Mouse (Mus musculus) frontal cortex, postnatal 36 days (tissue): Measurements from ENCODE around the gene Slc1a7.

Experiments used
- DNase-seq, 2 experiments: peaks; one replicate each; pipeline ENCODE4 v3.0.0; 2022; ENCODE audit warnings: low spot score in 2 of 2

Gene Slc1a7

DNA sequence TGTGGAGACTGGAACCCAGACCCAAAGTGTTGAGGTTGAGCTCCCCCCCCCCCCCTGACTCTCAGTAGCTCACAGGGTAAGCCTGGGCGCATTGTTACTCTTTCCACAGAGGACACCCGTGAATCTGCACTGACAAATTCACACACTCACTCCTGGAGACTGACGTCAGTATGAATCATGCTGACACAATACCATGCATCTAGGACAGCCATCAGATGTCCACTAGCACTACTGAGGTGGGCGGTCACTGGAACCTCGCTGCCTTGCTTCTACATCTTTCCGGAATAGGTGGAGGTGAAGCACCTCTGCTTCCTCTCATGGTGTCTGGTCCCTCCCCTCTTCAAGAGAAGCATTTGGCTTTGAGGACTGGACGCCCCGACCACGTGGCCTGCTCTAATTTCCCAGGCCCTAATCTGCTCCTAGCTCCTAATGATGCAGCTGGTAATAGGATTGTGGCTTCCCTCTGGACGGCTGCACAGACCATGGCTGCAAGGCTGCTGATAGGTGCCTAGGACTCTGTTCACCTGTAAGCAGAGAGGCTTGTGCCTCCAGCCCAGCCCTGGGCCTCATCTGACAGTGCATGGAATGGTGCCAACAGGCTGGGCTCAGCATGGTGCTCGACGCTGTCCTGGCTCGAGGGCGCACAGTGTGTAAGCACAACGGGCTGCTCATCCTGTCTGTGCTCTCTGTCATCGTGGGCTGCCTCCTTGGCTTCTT is at the start of gene Slc1a7:
Slc1a7 (plus strand) TSS at position 367 of the 717 bp plus-strand sequence.
- no peak for DNase-seq

DNA sequence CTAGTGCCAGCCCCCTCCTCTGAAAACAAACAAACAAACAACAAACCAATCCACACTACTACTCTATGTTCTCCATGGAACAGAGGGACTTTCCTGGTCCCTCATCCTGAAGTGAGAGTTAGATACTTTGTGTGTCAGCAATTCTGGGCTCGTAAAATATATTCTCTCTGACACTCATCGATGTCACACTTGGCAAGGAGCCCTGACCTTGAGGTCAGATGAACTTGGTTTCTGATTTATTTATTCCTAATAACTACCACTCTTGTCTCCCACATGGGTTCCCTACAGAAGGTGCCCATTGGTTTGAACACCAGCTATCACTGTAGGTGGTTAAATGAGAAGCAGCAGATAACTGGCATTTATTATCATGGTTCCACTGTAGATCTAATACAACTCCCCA is 47.8 kb upstream of the Slc1a7 start:
- no peak for DNase-seq

DNA sequence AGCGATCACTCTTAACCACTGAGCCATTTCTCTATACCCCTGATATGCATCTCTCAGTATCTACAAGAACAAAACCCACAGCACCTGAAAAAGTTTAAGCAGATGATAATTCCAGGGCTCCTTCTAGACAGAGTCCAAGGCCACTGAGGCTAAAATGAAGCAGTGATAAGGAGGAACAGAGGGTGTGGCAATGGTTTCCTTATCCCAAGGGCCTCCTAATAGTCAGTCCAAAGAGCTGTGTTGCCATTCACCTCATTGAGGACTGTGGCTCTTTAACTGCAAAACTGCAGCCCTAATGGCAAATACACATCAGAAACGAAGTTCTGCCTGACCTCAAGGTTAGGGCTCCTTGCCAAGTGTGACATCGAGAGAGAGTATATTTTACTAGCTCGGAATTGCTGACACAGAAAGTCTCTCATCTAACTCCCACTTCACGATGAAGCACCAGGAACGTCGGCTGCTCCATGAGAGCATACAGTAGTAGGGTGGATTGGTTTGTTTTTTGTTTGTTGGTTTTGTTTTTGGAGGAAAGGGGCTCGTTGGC is 46.9 kb upstream of the Slc1a7 start:
- DNase-seq = no peak

DNA sequence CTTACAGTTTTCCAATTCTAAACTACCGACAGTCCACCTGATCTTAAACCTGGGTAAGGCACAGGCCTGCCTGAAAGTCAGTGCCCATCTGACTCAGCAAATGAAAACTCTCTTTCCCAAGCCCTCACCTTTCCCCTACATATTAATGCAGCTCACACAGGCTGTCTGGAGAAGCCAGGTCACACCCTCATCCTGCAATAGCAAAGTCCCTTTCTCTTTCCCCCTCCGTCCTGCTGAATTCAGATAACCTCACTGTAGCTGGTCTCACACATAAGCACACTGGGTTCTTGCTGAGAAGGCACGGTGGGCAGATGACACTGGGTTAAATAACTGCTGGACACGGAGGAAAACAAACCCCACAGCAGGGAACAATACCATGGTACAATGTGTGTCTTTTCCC is 46.2 kb upstream of the Slc1a7 start:
- no peak for DNase-seq

DNA sequence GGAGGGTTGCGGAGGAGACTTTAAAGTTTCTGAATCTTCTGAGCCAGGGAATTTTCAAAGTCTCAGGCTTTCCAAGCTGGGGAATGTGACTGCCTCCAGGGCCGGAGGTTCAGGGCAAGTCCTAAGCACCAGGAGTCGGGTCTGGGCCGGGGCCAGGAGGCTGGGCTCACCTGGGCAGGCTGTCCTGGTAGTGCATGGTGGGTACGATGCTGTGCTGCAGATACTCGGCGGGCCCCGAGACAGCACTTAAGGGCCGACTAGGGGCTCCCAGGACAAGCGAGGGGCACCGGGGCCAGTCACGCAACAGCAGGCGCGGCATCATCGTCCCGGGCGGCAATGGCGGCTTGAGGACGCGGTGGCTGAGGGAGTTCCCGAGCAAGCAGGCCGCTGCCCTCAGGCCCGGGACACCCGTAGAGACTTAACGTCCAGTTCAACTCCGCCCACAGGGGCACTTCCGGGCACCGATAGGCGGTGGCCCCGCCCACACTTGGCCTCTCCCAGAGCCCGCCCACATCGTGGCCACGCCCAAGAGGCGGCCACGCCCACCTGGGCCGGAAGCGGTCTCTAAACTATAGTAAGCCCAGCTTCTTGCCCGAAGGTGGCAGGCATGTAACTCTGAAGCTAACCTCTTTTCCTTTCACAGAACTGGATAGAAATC is 44.9 kb upstream of the Slc1a7 start, which contains the start of gene Cpt2:
Cpt2 (minus strand) TSS at position 466 of the 658 bp plus-strand sequence.
- peak; percentile 66 to 74 for DNase-seq

DNA sequence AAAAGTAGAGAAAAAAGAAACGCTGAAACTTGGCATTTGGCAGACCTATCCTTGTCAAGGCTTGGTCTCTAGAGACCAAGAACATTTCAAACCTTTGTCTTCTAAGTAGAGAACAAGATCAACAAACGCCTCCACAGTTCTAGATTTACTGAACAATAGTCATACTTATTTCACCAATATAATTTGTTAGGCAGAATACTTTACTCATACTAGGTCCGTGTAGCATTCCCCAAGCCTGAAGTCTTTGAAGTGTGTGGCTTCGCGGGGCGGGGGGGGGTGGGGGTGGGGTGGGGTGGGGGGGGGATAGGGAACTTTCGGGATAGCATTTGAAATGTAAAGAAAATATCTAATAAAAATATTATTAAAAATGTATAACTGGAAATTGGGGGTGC is 44.3 kb upstream of the Slc1a7 start:
- DNase-seq = no peak

DNA sequence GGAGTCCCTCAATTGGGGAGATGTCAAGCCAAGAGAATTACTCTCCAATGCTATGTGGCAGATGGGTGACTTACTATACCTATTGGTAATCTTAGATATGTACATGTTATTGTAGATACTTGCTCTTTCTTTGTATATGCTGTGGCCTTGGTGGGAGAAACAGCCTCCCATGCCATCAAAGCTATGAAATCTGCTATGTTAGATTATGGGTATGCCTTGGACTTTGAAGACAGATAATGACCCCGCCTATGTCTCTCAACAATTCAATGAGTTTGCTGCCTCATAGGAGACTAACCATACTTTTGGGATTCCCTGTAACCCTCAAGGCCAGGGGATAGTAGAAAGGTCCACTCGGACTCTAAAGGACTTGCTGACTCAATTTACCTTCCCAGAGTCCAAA is 39.9 kb upstream of the Slc1a7 start:
- DNase-seq = no peak

DNA sequence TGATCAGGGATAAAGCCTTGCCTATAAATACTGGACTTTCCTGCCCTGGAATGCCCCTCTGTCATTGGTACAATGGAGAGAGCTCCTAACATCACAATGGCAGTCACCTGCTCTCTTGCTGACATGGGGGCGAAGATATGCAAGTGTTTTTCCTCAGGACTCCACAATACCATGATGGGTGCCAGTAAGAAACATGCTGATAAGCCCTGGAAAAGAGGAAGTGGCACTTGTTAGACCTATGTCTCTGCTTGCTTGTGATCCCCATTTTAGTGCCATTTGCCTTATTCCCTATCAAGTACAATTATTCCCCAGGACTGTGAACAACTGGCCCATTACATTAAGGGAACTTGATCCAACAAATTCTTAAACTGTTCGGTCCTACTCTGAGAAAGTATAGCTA is 39.4 kb upstream of the Slc1a7 start:
- DNase-seq = no peak

DNA sequence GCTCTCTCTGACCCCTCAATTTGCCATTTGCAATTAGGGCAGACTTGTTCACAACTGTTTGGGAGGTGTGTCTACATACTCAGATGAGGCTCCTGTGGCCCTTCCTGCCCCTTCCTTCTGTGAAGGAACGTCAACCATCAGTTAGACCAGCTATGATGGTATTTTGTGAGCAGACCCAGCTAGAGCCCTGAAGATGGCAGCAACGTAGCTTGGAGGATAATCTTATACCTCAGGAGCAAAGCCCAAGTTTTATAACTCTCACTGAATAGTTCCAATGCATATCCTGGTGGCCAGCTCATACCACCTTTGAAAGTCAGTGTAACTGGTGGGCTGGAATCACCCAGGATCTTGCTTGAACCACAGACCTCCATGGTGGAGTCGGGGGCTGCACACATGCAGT is 36.7 kb upstream of the Slc1a7 start:
- DNase-seq = no peak

- DNase-seq = no peak
Measured at GRCm38 (mm10) chr4:107933239-107933638, 34.9 kb upstream of the Slc1a7 start.

- DNase-seq = no peak
Measured at GRCm38 (mm10) chr4:107935254-107935653, 32.9 kb upstream of the Slc1a7 start.

DNA sequence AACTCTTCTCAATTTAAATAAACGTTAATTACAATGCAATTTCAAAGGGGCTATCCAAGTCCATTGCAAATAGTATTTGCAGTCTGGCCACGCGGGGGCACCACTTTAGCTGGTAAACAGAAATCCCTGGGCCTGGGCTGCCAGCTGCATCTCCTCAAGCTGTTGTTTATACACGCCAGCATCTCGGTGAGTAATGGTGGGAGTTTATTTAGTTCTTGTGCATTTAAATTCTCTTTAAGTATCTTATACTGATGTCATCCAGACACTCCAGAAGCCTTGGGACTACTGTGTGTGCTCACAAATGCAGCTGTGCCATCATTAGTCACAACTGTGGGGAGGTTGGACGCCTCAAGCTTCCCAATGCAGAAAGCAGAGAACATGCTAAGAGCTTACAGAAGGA is 30.8 kb upstream of the Slc1a7 start:
- DNase-seq = peak; percentile 45 to 67

- DNase-seq = no peak
Measured at GRCm38 (mm10) chr4:107938124-107938523, 30.0 kb upstream of the Slc1a7 start.

- no peak for DNase-seq
Measured at GRCm38 (mm10) chr4:107942741-107943140, 25.4 kb upstream of the Slc1a7 start.

DNA sequence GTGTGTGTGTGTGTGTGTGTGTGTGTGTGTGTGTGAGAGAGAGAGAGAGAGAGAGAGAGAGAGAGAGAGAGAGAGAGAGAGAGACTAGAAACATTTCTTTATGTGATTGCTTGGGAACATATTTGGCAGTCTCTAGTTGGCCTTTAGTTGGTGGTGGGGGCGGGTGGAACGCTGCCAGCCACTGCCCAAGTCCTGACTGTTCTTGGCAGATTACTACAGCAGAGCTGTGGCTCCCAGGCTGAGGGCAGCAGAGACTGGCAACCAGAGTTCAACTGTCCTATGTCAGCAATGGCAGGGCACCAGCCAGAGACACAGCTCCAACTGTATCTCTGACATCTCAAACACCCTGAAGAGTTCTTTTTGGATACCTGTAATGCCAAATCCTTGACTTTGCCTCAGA is 24.0 kb upstream of the Slc1a7 start:
- no peak for DNase-seq

DNA sequence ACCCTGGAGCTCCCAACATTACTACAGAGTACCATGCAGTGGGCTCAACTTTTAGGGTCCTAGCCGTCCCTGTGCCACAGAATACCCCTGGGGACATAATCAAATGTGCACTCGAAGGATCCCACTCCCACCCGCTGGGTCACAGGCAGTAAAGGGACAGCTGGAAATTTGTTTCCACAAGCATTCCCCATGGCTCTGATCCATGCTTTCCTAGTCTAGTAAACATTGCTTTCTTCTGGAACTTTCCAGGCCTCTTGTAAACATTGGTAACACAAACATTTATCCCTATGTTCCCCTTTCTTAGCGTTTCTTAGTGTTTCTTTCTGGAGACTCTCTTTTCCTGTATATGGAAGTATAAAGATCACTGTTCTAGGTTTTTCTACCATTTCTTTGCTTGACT is 18.2 kb upstream of the Slc1a7 start:
- DNase-seq = no peak

DNA sequence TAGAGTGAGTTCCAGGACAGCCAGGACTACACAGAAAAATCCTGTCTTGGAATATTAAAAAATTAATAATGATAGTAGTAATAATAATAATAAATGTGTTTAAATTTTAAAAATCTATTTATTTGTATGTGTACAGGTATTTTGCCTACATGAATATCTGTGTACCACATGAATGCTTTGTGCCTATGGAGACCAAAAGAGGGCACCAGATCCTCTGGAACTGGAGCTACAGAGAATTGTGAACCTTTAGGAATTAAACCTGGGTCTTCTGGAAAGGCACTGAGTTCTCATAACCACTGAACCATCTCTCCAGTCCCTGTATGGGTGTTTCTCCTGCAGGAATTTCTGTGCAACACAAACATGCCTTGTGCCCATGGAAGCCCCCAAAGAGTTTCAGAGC is 15.3 kb upstream of the Slc1a7 start:
- peak in 1 of 2 experiments; percentile 39 for DNase-seq

- no peak for DNase-seq
Measured at GRCm38 (mm10) chr4:107955691-107956090, 12.4 kb upstream of the Slc1a7 start.

DNA sequence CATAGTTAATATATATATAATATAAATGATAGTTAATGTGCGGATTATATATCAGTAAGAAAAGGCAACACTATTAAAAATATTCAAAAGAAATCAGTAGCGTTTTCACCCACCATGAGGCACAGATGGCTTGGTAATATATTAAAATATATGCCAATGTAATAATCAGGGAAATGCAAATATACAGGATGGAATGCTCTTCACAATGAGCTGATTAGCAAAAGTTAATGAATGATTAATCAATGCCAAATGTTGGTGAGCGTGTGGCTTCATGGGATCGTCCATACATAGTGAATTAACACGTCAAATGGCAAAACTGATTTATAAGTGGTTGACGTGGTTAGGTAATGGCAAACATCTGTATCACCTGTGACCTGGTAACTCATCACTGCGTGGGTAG is 9.6 kb upstream of the Slc1a7 start:
- DNase-seq = no peak

DNA sequence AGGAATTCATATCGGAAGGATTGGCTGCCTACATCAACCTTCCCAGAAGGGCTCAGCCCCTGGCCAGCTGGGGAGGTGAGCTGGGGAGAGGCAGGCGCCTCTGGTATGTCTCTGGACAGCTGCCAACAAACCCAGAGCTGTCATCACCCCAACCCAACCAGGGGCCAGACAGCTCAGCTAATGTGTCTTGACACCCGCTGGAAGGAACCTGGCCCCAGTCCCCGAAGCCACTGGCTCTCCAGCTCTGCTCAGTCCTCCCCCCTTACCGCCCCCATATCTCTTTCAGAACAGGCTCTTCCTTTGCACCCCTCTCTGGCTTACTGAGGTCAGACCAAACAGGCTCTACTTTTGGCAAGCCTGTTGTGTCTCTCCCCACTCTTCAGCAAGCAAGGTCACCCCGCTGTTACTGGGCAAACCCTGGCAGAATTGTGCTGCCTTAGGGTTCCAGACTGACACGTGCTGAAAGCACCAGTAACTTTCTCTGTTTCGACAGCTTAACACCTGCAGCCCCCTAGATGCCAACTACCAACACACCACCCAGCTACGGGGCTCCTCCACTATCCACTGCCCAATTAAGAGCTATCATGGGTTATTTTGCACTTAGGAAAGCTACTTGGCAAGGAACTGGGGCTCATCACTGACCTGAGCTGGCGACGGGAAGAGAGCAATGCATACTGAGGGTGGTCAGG is 5.9 kb upstream of the Slc1a7 start:
- DNase-seq = no peak

GRCm38 (mm10) chr4:107962792-107963191 is 5.3 kb upstream of the Slc1a7 start:
- DNase-seq = no peak

GRCm38 (mm10) chr4:107966416-107967109 is 1.6 kb upstream of the Slc1a7 start:
- no peak for DNase-seq
